Mouse (Mus musculus): ENCODE measurements at regions not wholly inside any gene's neighbourhood (a gene's known extent, or its start where the extent isn't known, plus 50 kb on each side); places are given as distances from the start of the nearest gene placed in this dataset.

DNA sequence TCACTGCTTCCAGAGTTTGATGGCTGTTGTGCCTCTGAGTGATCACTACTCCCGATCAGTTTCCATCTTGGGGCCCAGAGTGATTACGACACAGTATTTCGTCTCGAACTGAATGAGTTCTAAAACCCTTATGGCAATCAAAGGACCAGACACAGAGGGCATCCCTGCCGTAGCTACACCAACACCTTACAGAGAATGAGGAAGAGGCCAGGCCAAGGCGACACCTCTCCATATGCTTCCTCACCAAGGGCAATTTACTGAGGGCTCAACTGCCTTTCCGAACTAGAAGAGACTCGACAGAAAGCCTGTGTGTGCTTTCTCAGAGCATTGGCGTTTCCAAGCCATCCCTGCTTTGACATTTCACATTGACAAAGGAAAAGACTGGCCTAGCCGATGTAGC is 289.8 kb upstream of the G2e3 start:
- 76% methylated on average over 10 of the region's 10 CpGs for WGBS
- no peaks in the 10 kb centered on the region for H3K27me3 ChIP-seq (replicated peaks; ENCODE audit: control insufficient read depth, insufficient read depth, low read length)
- H3K4me3 ChIP-seq (replicated peaks; ENCODE audit: low read length) = no peak overlapping the region
- H3K9ac ChIP-seq (replicated peaks; ENCODE audit: low read depth, low read length) = no peak overlapping the region
- no peaks in the 10 kb centered on the region for H3K9me3 ChIP-seq (ENCODE audit: control insufficient read depth, low read length)
- ATAC-seq = no peak
- peaks cover 5% of the 10 kb centered on the region; the same call in 1 of the 2 replicates for H3K4me1 ChIP-seq (replicated peaks; ENCODE audit: control insufficient read depth, insufficient read depth, low read length)
- no peak overlapping the region for H3K4me2 ChIP-seq (ENCODE audit: low read length)
- no peaks in the 10 kb centered on the region for H3K36me3 ChIP-seq (ENCODE audit: control insufficient read depth, insufficient read depth)
- H3K27ac ChIP-seq (ENCODE audit: low read length) = no peak overlapping the region

DNA sequence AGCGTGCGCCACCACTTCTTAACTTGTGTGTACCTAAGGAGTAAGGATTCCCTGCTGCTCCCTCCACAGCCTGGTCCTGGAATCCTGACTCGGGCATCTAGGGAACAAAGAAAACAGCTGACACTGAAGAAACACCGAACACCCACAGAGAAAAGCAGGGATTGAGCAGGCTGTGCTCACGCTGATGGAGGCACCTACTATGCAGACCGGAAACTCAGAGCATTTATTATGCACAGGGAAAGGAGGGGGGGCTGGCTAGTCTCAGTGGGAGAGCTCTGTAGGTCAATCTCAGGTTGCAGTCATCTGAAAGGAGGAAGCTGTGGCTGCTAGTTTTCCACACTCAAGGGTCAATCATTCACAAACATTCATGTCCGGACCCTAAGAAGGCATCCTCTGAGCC is 300.7 kb upstream of the G2e3 start:
- Histone ChIP-seq H3K4me2 (ENCODE audit: low read length) (no peak overlapping the region), H3K4me1 (replicated peaks; ENCODE audit: control insufficient read depth, insufficient read depth, low read length) (peaks cover 5% of the 10 kb centered on the region; the same call in 1 of the 2 replicates), H3K9me3 (ENCODE audit: control insufficient read depth, low read length) (no peaks in the 10 kb centered on the region), H3K27me3 (replicated peaks; ENCODE audit: control insufficient read depth, insufficient read depth, low read length) (no peaks in the 10 kb centered on the region), H3K4me3 (replicated peaks; ENCODE audit: low read length) (no peak overlapping the region), H3K9ac (replicated peaks; ENCODE audit: low read depth, low read length) (no peak overlapping the region), H3K27ac (ENCODE audit: low read length) (no peak overlapping the region), H3K36me3 (ENCODE audit: control insufficient read depth, insufficient read depth) (no peaks in the 10 kb centered on the region)
- 66% methylated on average over 7 of the region's 7 CpGs for WGBS
- ATAC-seq = no peak

DNA sequence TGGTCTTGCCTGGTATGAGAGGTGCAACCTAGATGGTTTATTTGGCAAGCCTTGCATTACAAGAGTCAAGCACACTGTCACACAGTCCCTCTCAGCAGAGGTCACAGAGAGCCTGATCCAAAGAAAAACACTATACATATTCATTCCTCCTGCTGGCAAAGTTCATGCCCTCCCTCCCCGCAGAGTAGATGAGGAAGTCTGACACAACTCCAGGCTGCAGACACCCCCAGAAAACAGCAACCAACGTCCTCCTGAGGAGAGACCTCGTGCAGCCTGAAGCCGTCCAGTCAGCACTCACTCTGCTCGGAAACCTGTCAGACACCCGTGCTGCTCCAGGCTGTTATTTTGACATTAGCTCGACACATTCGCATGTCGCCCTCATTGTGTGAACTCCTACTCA is 302.4 kb upstream of the G2e3 start:
- peak; percentile 85 for ATAC-seq
- H3K9me3 ChIP-seq (ENCODE audit: control insufficient read depth, low read length) = no peaks in the 10 kb centered on the region
- no peak overlapping the region for H3K4me2 ChIP-seq (ENCODE audit: low read length)
- no peak overlapping the region for H3K27ac ChIP-seq (ENCODE audit: low read length)
- no peak overlapping the region for H3K4me3 ChIP-seq (replicated peaks; ENCODE audit: low read length)
- no peaks in the 10 kb centered on the region for H3K27me3 ChIP-seq (replicated peaks; ENCODE audit: control insufficient read depth, insufficient read depth, low read length)
- no peak overlapping the region for H3K9ac ChIP-seq (replicated peaks; ENCODE audit: low read depth, low read length)
- WGBS = 23% methylated on average over 9 of the region's 9 CpGs
- H3K36me3 ChIP-seq (ENCODE audit: control insufficient read depth, insufficient read depth) = no peaks in the 10 kb centered on the region
- peaks cover 5% of the 10 kb centered on the region; the same call in 1 of the 2 replicates for H3K4me1 ChIP-seq (replicated peaks; ENCODE audit: control insufficient read depth, insufficient read depth, low read length)

DNA sequence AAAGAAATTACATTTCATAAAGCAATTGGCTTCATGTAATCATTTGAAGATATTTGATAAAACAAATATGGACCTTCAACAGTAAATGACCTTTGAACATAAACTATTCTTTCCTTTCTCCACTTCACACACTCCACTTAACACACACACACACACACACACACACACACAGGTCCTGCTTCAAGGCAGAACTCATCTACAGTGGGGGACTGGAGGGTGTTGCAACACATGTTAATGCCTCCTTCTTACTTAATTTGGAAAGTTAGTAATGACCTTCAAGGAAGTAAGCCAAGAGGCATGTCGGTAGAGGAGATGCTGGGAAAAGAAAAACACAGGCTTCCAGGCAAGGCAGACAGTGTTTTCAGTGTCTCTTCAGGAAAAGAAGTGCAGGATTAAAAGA is 302.8 kb upstream of the G2e3 start:
- WGBS = 15% methylated on average over 1 of the region's 1 CpGs
- no peaks in the 10 kb centered on the region for H3K27me3 ChIP-seq (replicated peaks; ENCODE audit: control insufficient read depth, insufficient read depth, low read length)

DNA sequence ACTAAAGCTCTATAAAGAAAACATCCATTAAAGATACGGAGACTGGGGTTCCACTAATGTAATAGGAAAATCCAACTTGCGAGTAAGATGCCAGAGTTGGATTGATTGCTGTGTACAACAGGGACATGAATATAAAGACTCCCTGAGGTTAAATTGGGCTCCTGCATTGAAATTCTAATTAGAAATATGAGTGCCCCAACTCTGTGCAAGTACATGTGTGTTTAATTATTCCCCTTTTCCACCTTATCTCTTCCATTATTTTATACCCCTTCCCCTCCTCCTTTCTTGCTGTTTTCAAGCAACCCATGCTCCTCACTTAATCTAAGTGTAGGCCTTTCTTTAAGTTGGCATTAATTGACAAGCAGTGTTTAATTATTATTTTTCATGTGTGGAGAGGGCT is 315.7 kb upstream of the G2e3 start:
- Histone ChIP-seq H3K4me3 (replicated peaks; ENCODE audit: low read length) (no peak overlapping the region), H3K4me1 (replicated peaks; ENCODE audit: control insufficient read depth, insufficient read depth, low read length) (peaks cover 6% of the 10 kb centered on the region), H3K4me2 (ENCODE audit: low read length) (no peak overlapping the region), H3K27ac (ENCODE audit: low read length) (no peak overlapping the region), H3K9ac (replicated peaks; ENCODE audit: low read depth, low read length) (no peak overlapping the region), H3K9me3 (ENCODE audit: control insufficient read depth, low read length) (no peaks in the 10 kb centered on the region), H3K27me3 (replicated peaks; ENCODE audit: control insufficient read depth, insufficient read depth, low read length) (no peaks in the 10 kb centered on the region), H3K36me3 (ENCODE audit: control insufficient read depth, insufficient read depth) (no peaks in the 10 kb centered on the region)
- peak; percentile 54; the same call in 1 of the 2 replicates for ATAC-seq
- WGBS = 12% methylated on average over 2 of the region's 2 CpGs

More for the DNA sequence above, 302.8 kb upstream of the G2e3 start:
- Histone ChIP-seq H3K4me1 (replicated peaks; ENCODE audit: control insufficient read depth, insufficient read depth, low read length) (peaks cover 5% of the 10 kb centered on the region; the same call in 1 of the 2 replicates), H3K9me3 (ENCODE audit: control insufficient read depth, low read length) (no peaks in the 10 kb centered on the region), H3K9ac (replicated peaks; ENCODE audit: low read depth, low read length) (no peak overlapping the region), H3K36me3 (ENCODE audit: control insufficient read depth, insufficient read depth) (no peaks in the 10 kb centered on the region), H3K4me3 (replicated peaks; ENCODE audit: low read length) (no peak overlapping the region), H3K27ac (ENCODE audit: low read length) (no peak overlapping the region), H3K4me2 (ENCODE audit: low read length) (no peak overlapping the region)
- peak; percentile 19 for ATAC-seq

DNA sequence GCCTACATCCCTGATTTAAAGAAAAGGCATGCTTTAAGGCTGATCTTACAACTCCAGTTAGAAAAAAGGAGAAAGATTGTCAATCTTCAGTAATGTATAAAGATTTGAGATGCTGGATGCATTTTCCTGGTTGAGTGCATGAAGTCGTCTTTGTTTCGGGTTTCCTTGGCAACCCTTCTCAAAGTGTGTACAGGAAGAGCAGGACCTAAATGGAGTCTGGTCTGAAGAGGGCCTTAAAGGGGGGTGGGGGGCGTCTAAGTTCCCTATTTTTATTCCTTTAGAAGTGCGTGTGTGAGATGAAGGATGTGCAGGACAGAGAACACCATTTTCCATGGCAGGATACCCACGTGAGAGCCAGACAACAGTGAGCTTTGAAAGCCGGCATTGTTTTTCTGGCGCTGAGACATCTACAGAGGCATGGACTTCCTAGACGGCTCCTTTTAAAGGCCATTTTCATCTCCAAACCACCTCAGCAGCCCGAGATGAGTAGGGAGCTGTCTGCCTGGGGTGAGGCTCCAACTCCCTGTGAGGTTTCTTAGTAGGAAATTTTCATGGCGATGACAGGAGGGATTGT is 319.2 kb upstream of the G2e3 start:
- H3K9ac ChIP-seq (replicated peaks; ENCODE audit: low read depth, low read length) = 0 out of 2 replicates have a peak overlapping the region, but pooled peaks have one; percentile 8
- no peaks in the 10 kb centered on the region for H3K9me3 ChIP-seq (ENCODE audit: control insufficient read depth, low read length)
- H3K4me2 ChIP-seq (ENCODE audit: low read length) = peak overlapping the region; percentile 22; the same call in 1 of the 2 replicates
- no peaks in the 10 kb centered on the region for H3K36me3 ChIP-seq (ENCODE audit: control insufficient read depth, insufficient read depth)
- peak; percentile 51 for ATAC-seq
- no peak overlapping the region for H3K4me3 ChIP-seq (replicated peaks; ENCODE audit: low read length)
- H3K4me1 ChIP-seq (replicated peaks; ENCODE audit: control insufficient read depth, insufficient read depth, low read length) = peaks cover 6% of the 10 kb centered on the region
- no peaks in the 10 kb centered on the region for H3K27me3 ChIP-seq (replicated peaks; ENCODE audit: control insufficient read depth, insufficient read depth, low read length)
- H3K27ac ChIP-seq (ENCODE audit: low read length) = peak overlapping the region; percentile 34; the same call in 1 of the 2 replicates
- WGBS = 16% methylated on average over 10 of the region's 10 CpGs

DNA sequence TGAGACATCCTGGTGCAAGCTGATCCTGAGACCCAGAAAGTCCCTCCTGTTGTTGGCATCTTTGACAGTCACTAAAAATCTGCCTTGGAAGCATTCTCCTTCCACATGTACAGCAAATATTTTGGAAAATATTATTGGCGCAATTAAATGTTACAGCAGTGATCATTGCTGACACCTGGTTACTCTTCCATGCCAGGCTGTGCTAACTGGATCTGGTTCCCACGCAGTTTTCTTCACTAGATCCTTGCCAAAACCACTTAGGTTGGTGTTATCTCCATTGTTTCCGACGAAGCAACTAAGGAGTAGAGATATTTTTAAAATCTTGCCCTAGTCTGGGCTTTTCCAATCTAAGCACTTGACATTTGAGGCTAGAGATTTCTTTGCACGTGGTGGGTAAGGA is 321.8 kb upstream of the G2e3 start:
- no peak for ATAC-seq
- no peak overlapping the region for H3K27ac ChIP-seq (ENCODE audit: low read length)
- no peak overlapping the region for H3K4me2 ChIP-seq (ENCODE audit: low read length)
- H3K4me3 ChIP-seq (replicated peaks; ENCODE audit: low read length) = no peak overlapping the region
- no peaks in the 10 kb centered on the region for H3K27me3 ChIP-seq (replicated peaks; ENCODE audit: control insufficient read depth, insufficient read depth, low read length)
- H3K36me3 ChIP-seq (ENCODE audit: control insufficient read depth, insufficient read depth) = no peaks in the 10 kb centered on the region
- H3K4me1 ChIP-seq (replicated peaks; ENCODE audit: control insufficient read depth, insufficient read depth, low read length) = peaks cover 6% of the 10 kb centered on the region
- 76% methylated on average over 5 of the region's 5 CpGs for WGBS
- no peak overlapping the region for H3K9ac ChIP-seq (replicated peaks; ENCODE audit: low read depth, low read length)
- H3K9me3 ChIP-seq (ENCODE audit: control insufficient read depth, low read length) = no peaks in the 10 kb centered on the region

DNA sequence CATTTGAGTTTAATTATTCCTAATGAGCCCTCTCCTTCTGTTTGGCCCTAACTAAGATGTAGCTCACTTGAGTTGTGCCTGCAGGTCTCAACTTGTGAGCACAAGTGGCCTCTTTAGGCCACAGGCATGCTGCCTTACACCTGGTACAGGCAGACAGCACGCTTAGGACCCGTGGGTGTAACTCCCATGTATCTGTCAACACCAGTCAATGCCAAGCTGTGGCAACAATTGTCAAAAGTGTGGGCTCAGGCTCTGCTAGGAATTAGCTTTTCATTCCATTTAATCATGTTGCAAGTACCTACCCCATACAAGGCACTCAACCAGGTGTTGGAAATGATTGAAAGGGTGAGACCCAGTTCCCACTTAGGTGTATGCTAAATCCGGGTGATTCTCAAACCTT is 322.3 kb upstream of the G2e3 start:
- H3K9ac ChIP-seq (replicated peaks; ENCODE audit: low read depth, low read length) = no peak overlapping the region
- H3K4me1 ChIP-seq (replicated peaks; ENCODE audit: control insufficient read depth, insufficient read depth, low read length) = peaks cover 6% of the 10 kb centered on the region
- H3K27ac ChIP-seq (ENCODE audit: low read length) = no peak overlapping the region
- H3K4me2 ChIP-seq (ENCODE audit: low read length) = no peak overlapping the region
- H3K9me3 ChIP-seq (ENCODE audit: control insufficient read depth, low read length) = no peaks in the 10 kb centered on the region
- WGBS = 82% methylated on average over 3 of the region's 3 CpGs
- no peak overlapping the region for H3K4me3 ChIP-seq (replicated peaks; ENCODE audit: low read length)
- ATAC-seq = no peak
- no peaks in the 10 kb centered on the region for H3K36me3 ChIP-seq (ENCODE audit: control insufficient read depth, insufficient read depth)
- no peaks in the 10 kb centered on the region for H3K27me3 ChIP-seq (replicated peaks; ENCODE audit: control insufficient read depth, insufficient read depth, low read length)

DNA sequence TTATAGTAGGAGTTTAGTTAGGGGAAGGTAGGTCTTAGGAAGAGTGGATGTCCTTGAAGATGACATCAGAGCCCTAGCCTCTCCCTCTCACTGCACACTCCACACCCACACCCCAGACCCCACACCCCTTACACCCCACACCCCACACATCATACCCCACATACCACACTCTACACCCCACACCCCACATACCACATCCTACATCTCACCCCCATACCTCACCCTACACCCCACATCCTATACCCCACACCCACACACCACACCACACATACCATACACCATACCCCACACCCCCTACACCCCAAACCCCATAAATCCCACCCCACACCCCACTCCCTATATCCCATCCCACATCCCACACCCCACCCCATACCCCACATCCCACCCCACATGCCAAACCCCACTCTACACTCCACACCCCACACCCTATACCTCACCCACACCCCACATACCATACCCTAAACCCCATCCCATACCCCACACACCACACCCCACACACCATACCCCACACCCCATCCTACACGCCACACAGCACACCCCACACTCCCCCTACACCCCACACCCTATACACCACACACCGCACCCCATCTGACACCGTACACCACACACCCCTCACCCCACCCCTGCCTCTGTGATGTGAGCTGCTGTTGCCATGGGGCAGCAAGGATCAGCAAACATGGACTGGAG is 323.7 kb upstream of the G2e3 start:
- Histone ChIP-seq H3K27me3 (replicated peaks; ENCODE audit: control insufficient read depth, insufficient read depth, low read length) (no peaks in the 10 kb centered on the region), H3K4me3 (replicated peaks; ENCODE audit: low read length) (no peak overlapping the region), H3K9ac (replicated peaks; ENCODE audit: low read depth, low read length) (no peak overlapping the region), H3K4me1 (replicated peaks; ENCODE audit: control insufficient read depth, insufficient read depth, low read length) (peaks cover 6% of the 10 kb centered on the region), H3K36me3 (ENCODE audit: control insufficient read depth, insufficient read depth) (no peaks in the 10 kb centered on the region), H3K27ac (ENCODE audit: low read length) (no peak overlapping the region), H3K4me2 (ENCODE audit: low read length) (no peak overlapping the region), H3K9me3 (ENCODE audit: control insufficient read depth, low read length) (no peaks in the 10 kb centered on the region)
- 94% methylated on average over 3 of the region's 3 CpGs for WGBS
- ATAC-seq = peak; percentile 24; the same call in 1 of the 2 replicates
